Mouse (Mus musculus): ENCODE measurements at regions not wholly inside any gene's neighbourhood (a gene's known extent, or its start where the extent isn't known, plus 50 kb on each side); places are given as distances from the start of the nearest gene placed in this dataset.

DNA sequence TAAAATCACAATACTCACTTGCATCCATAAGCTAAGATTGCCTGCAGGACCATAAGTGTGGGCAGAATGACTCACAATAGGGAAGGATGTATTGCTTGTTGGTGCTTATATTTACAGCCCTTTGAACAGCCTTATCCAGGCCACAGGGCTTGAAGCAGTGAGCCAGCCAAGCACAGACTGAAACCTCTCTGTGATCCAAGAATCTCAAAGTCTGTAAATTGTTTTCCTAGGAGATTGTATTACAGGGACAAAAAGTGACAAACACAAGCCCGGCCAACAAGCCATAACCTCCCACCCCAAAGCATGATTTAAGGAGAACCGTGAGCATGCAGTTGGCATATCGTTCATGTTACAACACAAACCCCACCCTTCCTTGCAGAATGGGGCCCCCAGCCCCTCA is 319.2 kb downstream of the Wdr11 start:
- DNase-seq (ENCODE audit: low spot score in 2 of 2) = no peak

- DNase-seq (ENCODE audit: low spot score in 2 of 2) = no peak
Measured at GRCm38 (mm10) chr7:129914871-129915270, 323.2 kb downstream of the Wdr11 start.

DNA sequence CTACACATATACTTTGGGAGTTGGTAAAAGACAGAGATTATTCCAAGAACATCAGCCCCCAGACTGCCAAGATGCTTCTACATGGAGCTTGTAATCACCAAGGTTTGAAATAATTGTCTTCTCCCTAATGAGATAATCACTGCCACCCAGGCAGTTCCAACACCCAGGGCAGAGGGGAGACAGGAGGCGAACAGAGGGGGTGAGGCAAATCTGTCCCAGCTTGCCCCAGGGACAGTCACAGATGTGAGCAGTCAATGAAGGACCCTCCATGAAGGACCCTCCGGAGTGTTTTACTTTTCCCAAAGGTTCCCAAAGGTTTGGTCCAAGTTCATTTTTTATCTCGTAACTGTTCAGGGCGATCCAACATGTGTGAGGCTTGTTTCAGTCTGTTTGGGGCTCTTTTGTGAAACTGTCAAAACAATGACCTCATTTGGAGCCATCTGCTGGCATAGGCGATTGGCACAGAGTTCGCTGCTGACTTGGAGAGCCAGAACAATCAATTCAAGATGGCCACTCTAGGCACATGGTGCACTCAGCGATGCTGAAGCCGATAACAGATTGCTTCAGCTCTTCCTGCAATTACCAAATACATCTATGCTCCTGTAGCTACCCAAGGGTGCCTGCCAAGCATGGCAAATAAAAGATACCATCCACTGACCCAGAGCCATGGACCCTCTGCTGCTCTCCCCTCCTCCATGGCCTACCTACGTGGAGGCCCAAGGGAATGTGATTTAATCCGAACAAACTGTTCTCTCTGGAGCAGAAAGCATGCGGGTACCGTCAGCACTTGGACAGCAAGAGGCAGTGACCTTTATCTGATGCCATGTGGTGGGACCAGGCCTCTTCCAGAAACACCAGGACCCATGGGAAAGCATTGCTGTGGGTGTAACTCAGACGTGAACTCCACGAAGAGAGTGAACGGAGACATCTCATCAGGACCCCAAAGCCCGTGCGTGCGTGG is 326.9 kb downstream of the Wdr11 start:
- peak; percentile 50 to 84 for DNase-seq (ENCODE audit: low spot score in 2 of 2)

DNA sequence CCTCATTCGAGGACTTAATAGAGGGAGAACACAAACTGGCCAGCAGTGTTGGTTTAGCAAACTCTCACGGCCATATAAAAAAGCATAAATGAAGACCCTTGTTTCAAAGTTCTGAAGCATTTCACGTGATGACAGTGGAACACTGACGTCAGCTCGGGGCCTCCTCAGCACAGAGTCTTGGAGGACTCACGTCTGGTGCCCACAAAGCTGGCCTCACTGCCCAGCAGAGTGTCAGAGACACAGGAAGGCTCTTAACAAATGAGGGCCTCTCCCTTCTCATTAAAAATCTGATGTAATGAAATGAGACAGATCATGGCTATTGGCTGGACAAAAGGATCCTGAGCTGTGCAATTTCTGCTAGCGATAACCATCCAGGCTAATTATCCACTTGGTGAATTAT is 330.6 kb downstream of the Wdr11 start:
- DNase-seq (ENCODE audit: low spot score in 2 of 2) = no peak

GRCm38 (mm10) chr7:129936731-129937130 is 345.1 kb downstream of the Wdr11 start:
- DNase-seq (ENCODE audit: low spot score in 2 of 2) = no peak

DNA sequence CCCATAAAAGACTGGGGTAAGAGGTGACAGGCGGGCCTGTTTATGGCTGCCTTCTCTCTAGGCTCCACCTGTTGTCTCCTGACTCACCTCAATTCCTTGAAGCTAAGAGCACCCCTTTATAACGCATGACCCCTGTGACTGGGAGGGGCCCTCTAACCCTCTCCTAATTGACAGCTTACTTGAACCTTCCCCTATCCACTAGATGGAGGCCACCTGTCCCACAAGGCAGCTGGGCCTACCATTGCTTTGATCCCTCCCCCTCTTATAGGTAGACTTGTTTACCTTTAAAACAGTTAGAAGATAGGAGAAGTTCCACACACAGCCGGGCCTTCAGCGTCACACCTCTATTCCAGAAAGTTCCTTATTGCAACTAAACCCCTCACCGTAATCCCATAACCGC is 346.1 kb downstream of the Wdr11 start:
- no peak for DNase-seq (ENCODE audit: low spot score in 2 of 2)

GRCm38 (mm10) chr7:129938141-129938540 is 346.5 kb downstream of the Wdr11 start:
- DNase-seq (ENCODE audit: low spot score in 2 of 2) = no peak

DNA sequence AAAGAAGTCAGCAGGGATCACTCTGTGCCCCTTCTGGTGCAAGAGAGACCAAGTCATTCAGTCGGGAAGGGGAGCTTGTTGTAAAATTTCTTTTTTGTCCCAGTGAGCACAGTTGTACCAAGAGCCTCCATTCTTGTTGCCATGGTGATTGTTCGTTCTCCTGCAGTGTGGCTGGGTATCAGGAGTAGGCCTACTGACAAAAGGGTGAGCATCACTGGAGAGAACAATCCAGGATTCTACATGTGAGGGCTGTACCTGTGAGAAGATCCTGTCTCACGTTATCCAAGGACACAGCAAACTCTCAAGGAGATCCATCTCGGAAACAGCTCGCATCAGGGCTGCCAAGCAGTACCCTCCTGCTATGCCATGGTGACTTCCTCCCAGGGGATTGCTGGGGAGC is 347.6 kb downstream of the Wdr11 start:
- no peak for DNase-seq (ENCODE audit: low spot score in 2 of 2)

- no peak for DNase-seq (ENCODE audit: low spot score in 2 of 2)
Measured at GRCm38 (mm10) chr7:129941311-129942029, 349.8 kb downstream of the Wdr11 start.

- DNase-seq (ENCODE audit: low spot score in 2 of 2) = no peak
Measured at GRCm38 (mm10) chr7:129948613-129949110, 357.0 kb downstream of the Wdr11 start.

DNA sequence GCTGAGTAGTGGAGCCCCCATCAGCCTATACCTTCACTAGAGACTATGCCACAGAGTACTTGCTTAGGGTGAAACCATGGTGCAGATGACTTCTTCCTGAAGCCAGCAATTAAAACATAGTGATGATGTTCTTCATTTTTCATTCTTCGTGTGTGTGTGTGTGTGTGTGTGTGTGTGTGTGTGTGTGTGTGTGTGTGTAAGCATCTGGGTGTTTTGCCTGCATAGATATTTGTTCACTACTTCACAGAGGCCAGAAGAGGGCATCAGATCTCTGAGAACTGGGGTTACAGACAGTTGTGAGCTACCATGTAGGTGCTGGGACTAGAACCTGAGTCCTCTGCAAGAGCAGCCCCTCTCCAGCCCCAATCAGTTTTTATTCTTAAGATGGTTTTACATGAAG is 358.8 kb downstream of the Wdr11 start:
- DNase-seq (ENCODE audit: low spot score in 2 of 2) = no peak

DNA sequence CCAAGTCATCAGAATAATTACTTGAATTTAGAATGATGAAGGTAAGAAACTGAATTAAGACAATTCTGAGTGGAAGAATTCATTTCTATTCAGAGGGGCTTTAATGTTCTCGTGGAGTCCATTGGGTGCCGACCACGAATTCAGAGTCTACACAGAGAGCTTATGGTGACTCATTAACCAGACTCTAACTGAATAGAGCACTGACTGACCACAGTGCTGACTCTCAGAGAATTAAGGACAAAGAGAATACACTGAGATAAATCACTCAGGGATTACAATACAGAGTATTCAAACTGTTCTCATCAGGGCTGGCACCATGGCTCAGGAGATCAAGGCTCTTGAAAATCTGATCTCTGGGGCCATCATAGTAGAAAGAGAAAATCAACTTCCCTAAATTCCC is 366.7 kb downstream of the Wdr11 start:
- no peak for DNase-seq (ENCODE audit: low spot score in 2 of 2)

GRCm38 (mm10) chr7:129962575-129962974 is 370.9 kb downstream of the Wdr11 start:
- DNase-seq (ENCODE audit: low spot score in 2 of 2) = peak in 1 of 2 experiments; percentile 46

- DNase-seq (ENCODE audit: low spot score in 2 of 2) = no peak
Measured at GRCm38 (mm10) chr7:129964192-129964591, 372.5 kb downstream of the Wdr11 start.

- DNase-seq (ENCODE audit: low spot score in 2 of 2) = no peak
Measured at GRCm38 (mm10) chr7:129965281-129966051, 373.8 kb downstream of the Wdr11 start.

GRCm38 (mm10) chr7:129966771-129967170 is 375.1 kb downstream of the Wdr11 start:
- DNase-seq (ENCODE audit: low spot score in 2 of 2) = peak; percentile 69 to 92

DNA sequence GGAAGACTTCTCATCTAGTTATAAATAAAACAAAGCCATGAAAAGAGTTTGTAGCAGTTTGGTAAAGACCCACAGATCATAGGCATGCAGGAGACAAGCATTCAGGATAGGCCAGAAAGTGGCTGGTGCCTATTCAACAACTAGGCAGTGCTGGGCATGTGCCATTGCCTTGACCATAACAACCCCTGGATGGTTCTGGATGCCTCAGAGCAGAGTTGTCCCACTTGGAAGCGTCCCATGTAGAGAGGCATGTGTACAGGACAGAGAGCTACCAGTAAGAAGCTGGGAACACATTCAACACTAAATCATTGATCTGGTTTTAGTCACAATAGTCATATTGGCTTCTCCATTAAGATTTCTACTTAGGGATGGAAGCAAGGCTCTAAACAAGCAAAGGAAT is 378.5 kb downstream of the Wdr11 start:
- DNase-seq (ENCODE audit: low spot score in 2 of 2) = no peak

- DNase-seq (ENCODE audit: low spot score in 2 of 2) = no peak
Measured at GRCm38 (mm10) chr7:129974206-129974605, 382.5 kb downstream of the Wdr11 start.

DNA sequence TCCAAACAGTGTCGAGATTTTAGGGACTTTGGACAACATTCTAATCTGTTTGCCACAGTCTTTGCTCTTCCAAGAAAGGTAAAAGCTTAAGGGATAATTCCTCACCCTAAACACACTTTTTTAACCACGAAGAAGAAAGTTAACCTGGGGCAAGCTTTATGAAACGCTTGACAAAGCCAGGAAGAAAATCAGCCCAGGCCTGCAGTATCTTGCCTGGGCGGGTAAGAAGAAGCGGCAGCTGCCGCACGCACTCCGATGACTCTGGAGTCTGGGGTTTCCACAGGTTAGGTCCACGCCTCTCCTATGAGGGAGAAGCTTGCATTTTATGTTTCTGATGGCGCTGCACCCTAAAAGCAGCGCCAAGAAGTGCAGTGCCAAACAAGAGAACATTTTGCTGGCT is 383.2 kb downstream of the Wdr11 start:
- DNase-seq (ENCODE audit: low spot score in 2 of 2) = no peak

GRCm38 (mm10) chr7:129975781-129976514 is 384.3 kb downstream of the Wdr11 start:
- DNase-seq (ENCODE audit: low spot score in 2 of 2) = peak in 1 of 2 experiments; percentile 7

GRCm38 (mm10) chr7:129978576-129978975 is 386.9 kb downstream of the Wdr11 start:
- no peak for DNase-seq (ENCODE audit: low spot score in 2 of 2)
